Comparison of ENCODE assay signal across 23 mouse cellular contexts in the genomic region with DNA sequence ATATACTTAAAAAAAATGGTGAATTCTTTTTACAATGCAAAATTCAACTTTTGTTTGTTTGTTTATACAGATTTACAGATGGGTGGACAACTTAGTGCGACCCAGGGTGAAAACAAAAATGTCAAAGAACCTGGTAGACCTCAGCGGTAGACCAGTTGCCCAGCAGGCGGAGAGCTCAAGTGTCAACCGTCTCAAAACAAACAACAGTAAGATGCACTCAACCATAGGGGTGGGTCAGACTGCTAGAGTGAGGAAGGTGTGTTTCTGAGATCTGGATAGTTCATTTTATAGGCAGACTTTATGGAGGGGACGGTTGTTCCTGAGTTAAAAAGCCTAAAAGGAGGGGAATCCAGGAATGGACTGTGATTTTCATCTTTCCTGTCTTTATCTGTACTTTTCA. TPM values are rescaled to one million over a fixed set of nuclear protein-coding genes. Genes with fewer than 3 reads are reported as not detected.
DNase-seq lines count a peak whose midpoint lies in the region; ATAC-seq lines count a peak whose summit lies in the region.
"Had no signal": no experiment of that assay in that cellular context is flagged by ENCODE, and none has a peak within 500 bp of the region (broad histone marks: within the 10 kb centered on the region; RNA-seq: fewer than 3 reads in every experiment).

No protein-coding gene starts in this region.

- no peak overlapping the region for H3K9ac ChIP-seq in kidney, embryonic 14.5 days (ENCODE audit: low read depth, low read length)
- no peak overlapping the region for H3K9ac ChIP-seq in kidney, embryonic 16.5 days (replicated peaks; ENCODE audit: low read length)
- H3K9ac ChIP-seq: embryonic facial prominence, embryonic 13.5 days; embryonic facial prominence, embryonic 15.5 days; forebrain, embryonic 12.5 days had no signal

- no peak overlapping the region for H3K4me3 ChIP-seq in kidney, embryonic 14.5 days (ENCODE audit: low read length)
- no peak overlapping the region for H3K4me3 ChIP-seq in kidney, embryonic 16.5 days (ENCODE audit: low read length)
- H3K4me3 ChIP-seq: embryonic facial prominence, embryonic 13.5 days; embryonic facial prominence, embryonic 15.5 days; erythroblast, embryonic 14.5 days; forebrain, embryonic 10.5 days; forebrain, embryonic 12.5 days had no signal

- H3K27me3 ChIP-seq in kidney, embryonic 14.5 days (ENCODE audit: control insufficient read depth, insufficient read depth, low read length): no peaks in the 10 kb centered on the region
- no peaks in the 10 kb centered on the region for H3K27me3 ChIP-seq in kidney, embryonic 16.5 days (ENCODE audit: insufficient read depth, low read length)
- H3K27me3 ChIP-seq: embryonic facial prominence, embryonic 13.5 days; embryonic facial prominence, embryonic 15.5 days; forebrain, embryonic 12.5 days had no signal

- no peaks in the 10 kb centered on the region for H3K9me3 ChIP-seq in kidney, embryonic 14.5 days (ENCODE audit: control insufficient read depth, low read length)
- no peaks in the 10 kb centered on the region for H3K9me3 ChIP-seq in kidney, embryonic 16.5 days (ENCODE audit: low read length)
- H3K9me3 ChIP-seq: embryonic facial prominence, embryonic 13.5 days; embryonic facial prominence, embryonic 15.5 days; forebrain, embryonic 10.5 days; forebrain, embryonic 12.5 days had no signal

- 49% methylated on average over 5 of the region's 5 CpGs for WGBS in kidney, embryonic 14.5 days
- 64% methylated on average over 5 of the region's 5 CpGs for WGBS in kidney, embryonic 16.5 days

- no peak overlapping the region for H3K4me2 ChIP-seq in kidney, embryonic 14.5 days (replicated peaks; ENCODE audit: low read depth, low read length)
- no peak overlapping the region for H3K4me2 ChIP-seq in kidney, embryonic 16.5 days (replicated peaks; ENCODE audit: low read depth, low read length)
- H3K4me2 ChIP-seq: embryonic facial prominence, embryonic 13.5 days; embryonic facial prominence, embryonic 15.5 days; forebrain, embryonic 12.5 days had no signal

- no peak overlapping the region for H3K27ac ChIP-seq in kidney, embryonic 14.5 days (ENCODE audit: low read depth, low read length)
- H3K27ac ChIP-seq in kidney, embryonic 16.5 days (ENCODE audit: low read length): no peak overlapping the region
- H3K27ac ChIP-seq: embryonic facial prominence, embryonic 13.5 days; embryonic facial prominence, embryonic 15.5 days; forebrain, embryonic 10.5 days; forebrain, embryonic 12.5 days had no signal

- peak; percentile 64; the same call in 1 of the 2 replicates for ATAC-seq in kidney, embryonic 14.5 days (ENCODE audit: low FRiP score, low TSS enrichment)
- peak; percentile 51; the same call in 1 of the 2 replicates for ATAC-seq in kidney, embryonic 16.5 days (ENCODE audit: low FRiP score, low TSS enrichment)
- ATAC-seq: forebrain, embryonic 14.5 days; forebrain, embryonic 16.5 days had no signal

- H3K4me1 ChIP-seq in kidney, embryonic 14.5 days (ENCODE audit: control insufficient read depth, insufficient read depth, low read length): no peaks in the 10 kb centered on the region
- peaks cover 4% of the 10 kb centered on the region; the same call in 1 of the 2 replicates for H3K4me1 ChIP-seq in kidney, embryonic 16.5 days (ENCODE audit: insufficient read depth, low read length)
- H3K4me1 ChIP-seq: embryonic facial prominence, embryonic 13.5 days; embryonic facial prominence, embryonic 15.5 days; forebrain, embryonic 10.5 days; forebrain, embryonic 12.5 days had no signal

- DNase-seq in kidney, adult 8-10 months: no peak
- DNase-seq in kidney, postnatal 25 days: no peak
- DNase-seq: adrenal gland, adult 2 months; adrenal gland, postnatal 10 days; adrenal gland, postnatal 25 days; cerebellum, adult 11 months; cerebellum, adult 18-20 months; cerebellum, adult 8-10 months; cerebellum, adult 9-11 months; cerebellum, postnatal 14 days; cerebellum, postnatal 36 days; embryo, embryonic 11 days had no signal

- no peaks in the 10 kb centered on the region; the same call in 1 of the 2 replicates for H3K36me3 ChIP-seq in kidney, embryonic 14.5 days (ENCODE audit: control insufficient read depth, insufficient read depth, low read length)
- H3K36me3 ChIP-seq in kidney, embryonic 16.5 days (ENCODE audit: insufficient read depth, low read length): peaks cover 17% of the 10 kb centered on the region
- H3K36me3 ChIP-seq: forebrain, embryonic 12.5 days had no signal

RNA-seq across cellular contexts. Expression of a gene that starts 15.2 kb away (rescaled TPM):
- 27.8 and 35.8 TPM in 2 replicates for polyA plus RNA-seq in kidney, embryonic 14.5 days (2014; fragmentation: Nextera tagmentation; extraction: Ambion mirVana)
- 26.3 and 32.8 TPM in 2 replicates for polyA plus RNA-seq in kidney, embryonic 16.5 days (2015; fragmentation: Nextera tagmentation; extraction: Ambion mirVana)

RNA-seq across cellular contexts. Expression of a gene that starts 29.3 kb away (rescaled TPM):
- not detected in 2 replicates for polyA plus RNA-seq in kidney, embryonic 14.5 days (2014; fragmentation: Nextera tagmentation; extraction: Ambion mirVana)
- polyA plus RNA-seq in kidney, embryonic 16.5 days (2015; fragmentation: Nextera tagmentation; extraction: Ambion mirVana): 0.46 TPM in 1 of 2 replicates, not detected in the other
- polyA plus RNA-seq: adrenal gland, adult 2 months; C2C12; embryonic facial prominence, embryonic 11.5 days; embryonic facial prominence, embryonic 15.5 days; erythroblast, embryonic 14.5 days; forebrain, embryonic 14.5 days; forebrain, embryonic 16.5 days had no signal
